Mouse (Mus musculus) left cerebral cortex, adult 11 months (tissue): ENCODE data around the gene Slc45a3.

Experiments used
- DNase-seq: peaks from one replicate; pipeline ENCODE4 v3.0.0; 2022; ENCODE audit warnings: low spot score

Slc45a3 gene

DNA sequence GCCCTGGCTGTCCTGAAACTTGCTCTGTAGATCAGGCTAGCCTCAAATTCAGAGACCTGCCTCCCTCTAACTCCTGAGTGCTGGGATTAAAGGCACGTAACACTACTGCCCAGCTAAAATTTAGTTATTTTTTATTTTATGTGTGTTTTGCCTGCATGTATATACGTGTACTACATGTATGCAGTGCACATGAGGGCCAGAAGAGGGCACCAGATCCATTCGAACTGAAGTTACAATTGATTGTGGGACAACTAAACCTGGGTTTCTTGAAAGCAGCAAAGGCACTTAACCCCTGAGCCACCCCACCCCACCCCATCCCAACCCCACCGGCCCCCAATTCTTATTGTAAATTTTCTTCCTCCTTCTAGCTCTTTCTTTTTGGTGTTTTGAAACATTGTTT, 32.3 kb downstream of the Slc45a3 start:
- no peak for DNase-seq

DNA sequence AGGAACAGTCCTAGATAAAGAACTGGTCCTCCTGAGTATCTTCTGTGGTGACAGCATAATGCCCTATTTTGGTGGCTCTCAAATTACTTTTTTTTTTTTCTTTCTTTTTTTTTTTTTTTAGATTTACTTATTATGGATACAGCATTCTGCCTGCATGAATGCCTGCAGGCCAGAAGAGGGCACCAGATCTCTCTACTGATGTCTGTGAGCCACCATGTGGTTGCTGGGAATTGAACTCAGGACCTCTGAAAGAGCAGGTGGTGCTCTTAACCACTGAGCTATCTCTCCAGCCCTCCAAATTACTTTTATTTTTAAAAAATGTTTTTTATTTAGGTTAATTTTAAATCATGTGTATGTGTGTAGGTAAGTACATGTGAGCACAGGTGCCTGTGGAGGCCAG, 37.7 kb downstream of the Slc45a3 start:
- DNase-seq = no peak

DNA sequence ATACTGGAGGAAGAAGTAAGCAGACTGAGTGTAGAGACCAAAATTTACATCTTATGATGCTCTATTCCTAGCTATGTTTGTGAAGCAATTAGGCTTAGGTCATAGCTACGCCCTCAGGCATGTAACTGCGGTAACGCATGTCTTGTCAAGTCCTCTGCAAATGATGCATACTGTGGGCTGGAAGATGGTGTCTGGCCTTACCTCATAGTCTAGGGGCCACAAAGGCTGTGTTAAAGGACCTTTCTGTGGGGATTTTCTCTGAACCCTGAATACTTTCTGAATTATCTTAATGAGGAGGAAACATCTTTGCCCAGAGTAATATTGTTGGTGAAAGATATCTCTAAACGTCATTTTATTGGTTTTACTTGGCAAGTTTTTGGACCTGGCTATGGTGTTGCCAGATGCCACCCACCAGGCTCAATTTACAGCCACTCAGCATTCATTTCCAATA, 39.1 kb downstream of the Slc45a3 start:
- no peak for DNase-seq

DNA sequence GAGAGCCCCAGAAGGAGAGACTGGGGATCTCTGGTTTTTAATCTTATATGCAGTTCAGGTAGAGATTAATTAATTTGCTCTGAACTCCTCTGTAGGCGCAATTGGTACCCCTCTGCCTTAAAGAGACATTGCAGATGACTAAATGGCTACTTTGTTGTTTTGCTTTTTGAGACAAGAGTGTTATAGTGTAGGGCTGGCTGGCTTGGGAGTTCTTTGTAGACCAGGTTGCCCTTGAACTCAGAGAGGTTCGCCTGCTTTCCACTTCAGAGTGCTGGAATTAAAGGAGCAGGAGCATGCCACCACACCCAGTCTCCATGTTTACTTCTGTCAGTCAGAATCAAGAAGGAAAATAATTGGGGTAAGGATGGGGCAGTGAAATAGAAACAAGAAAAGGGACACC, 40.3 kb downstream of the Slc45a3 start:
- DNase-seq = no peak

DNA sequence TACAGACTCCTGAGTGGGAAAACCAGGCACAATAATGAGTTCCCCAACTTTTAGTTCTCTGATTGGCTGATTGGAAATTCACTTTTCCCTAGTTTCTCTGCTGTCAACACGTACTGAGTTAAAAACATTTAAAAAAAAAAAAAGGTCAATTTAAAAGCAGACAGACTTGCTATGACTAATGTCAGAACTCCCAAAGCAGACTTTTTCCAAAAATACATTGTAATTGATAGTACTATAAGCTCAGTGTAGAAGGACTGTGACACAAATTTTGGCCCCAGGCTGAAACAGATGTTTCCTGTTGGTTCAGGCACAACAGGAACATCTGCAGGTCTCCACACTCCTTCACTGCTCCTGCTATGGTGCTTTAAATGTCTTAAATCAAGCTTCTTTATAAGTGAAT, 41.0 kb downstream of the Slc45a3 start:
- DNase-seq = no peak

DNA sequence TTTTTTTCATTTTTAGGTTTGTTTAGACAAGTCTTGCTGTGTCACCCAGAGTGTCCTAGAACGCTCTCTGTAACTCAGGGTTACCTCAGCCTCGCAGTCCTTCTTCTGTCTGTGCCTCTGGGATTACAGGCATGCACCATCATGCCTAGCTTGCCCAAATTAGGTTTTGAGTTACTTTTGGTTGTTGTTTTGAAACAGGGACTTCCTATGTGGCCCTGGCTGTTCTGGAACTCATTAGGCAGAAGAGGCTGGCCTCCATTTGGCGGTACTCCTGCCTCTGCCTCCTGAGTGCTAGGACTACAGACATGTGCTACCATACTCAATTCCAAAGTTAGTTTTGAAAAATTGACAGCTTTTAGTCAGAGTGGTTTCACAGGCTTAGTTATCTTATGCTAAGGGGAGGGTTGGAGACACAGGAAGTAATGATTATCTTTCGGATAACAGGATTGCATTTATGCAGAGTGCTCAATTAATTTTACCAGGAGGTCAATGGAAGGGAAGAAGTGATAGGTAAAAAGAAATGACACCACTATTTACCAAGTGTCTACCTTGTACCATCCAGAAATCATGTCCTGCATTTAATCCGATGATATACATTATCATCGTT, 41.9 kb downstream of the Slc45a3 start:
- no peak for DNase-seq

DNA sequence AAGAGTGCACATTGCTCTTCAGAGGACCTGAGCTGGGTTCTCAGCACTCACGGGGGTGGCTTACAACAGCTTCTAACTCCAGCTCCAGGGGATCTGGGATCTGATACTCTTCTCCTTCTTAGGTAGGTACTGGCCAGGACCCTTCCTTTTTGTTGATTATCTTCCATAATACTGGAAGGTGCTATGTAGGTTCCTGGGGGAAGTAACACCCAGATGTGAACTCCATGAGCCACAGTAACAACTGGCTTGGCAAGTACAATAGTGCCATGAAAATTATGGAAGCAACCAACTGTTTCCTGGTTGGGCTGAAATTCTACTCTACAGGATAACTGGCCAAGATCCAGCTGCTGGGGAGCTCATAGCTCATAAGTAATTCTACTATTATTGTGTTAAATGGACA, 42.7 kb downstream of the Slc45a3 start:
- no peak for DNase-seq

DNA sequence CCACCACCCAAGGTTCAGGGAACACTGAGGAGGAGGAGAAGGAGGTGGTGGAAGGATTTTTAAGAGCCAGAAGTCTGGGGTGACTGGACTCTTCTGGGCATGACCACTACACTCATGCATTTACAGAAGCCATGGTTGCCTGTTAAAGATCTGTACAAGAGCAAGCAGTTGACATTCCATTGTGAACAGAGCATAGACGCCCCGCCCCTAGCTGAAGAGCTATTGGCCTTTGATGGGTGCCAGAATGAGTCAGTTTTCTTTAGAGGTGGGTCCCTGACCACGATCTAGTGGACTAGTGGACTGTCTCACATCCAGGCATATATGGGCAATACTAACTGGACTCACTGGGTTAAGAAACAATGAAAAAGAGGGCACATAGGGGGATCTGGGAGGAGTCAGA, 43.3 kb downstream of the Slc45a3 start:
- no peak for DNase-seq

DNA sequence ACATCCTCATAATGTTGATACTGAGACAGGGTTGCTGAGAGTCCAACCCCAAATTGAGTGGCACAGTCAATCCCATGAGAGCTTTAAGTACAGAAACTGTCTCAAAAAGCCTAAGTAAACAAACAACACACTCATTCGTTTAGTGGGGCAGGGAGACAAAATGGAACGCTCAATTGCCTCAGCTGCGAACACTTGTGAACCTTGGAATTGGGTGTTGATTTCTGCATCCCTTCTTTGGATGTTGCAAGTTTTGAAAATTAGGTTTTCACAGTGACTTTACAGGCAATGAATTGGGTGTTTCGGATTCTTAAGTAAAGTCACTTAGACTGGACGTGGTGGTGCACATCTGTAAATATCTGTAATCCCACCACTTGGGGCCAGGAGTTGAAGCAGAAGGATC, 44.0 kb downstream of the Slc45a3 start:
- DNase-seq = no peak

DNA sequence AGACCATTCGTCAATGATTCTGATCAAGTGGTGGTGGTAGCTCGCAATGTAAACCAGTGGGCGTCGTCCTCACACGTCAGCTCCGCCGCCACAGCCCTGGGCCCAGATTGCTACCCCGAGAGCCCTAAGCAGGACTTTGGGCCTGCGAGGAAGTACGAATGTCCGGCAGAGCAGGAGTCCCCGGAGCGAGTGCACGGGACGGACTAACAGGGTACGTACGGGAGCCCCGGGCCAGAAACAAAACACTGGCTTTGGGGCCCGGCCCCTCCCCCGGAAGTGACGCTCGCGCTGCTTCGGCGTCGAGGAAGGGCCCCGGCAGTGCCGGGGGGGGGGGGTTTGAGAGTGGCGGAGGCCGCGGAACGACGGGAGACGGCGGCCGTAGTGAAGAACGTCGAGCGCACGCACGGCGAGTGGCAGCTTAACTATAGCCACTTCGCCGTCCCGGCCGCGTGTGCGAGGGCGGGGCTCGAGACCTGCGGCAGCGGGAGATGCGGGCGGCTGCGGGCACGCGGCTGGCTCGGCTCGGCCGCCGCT, 44.6 kb downstream of the Slc45a3 start, which contains the start of gene Elk4:
Gene Elk4 (plus strand): TSS at position 326 of the 534 bp plus-strand sequence.
- peak; percentile 76 for DNase-seq

DNA sequence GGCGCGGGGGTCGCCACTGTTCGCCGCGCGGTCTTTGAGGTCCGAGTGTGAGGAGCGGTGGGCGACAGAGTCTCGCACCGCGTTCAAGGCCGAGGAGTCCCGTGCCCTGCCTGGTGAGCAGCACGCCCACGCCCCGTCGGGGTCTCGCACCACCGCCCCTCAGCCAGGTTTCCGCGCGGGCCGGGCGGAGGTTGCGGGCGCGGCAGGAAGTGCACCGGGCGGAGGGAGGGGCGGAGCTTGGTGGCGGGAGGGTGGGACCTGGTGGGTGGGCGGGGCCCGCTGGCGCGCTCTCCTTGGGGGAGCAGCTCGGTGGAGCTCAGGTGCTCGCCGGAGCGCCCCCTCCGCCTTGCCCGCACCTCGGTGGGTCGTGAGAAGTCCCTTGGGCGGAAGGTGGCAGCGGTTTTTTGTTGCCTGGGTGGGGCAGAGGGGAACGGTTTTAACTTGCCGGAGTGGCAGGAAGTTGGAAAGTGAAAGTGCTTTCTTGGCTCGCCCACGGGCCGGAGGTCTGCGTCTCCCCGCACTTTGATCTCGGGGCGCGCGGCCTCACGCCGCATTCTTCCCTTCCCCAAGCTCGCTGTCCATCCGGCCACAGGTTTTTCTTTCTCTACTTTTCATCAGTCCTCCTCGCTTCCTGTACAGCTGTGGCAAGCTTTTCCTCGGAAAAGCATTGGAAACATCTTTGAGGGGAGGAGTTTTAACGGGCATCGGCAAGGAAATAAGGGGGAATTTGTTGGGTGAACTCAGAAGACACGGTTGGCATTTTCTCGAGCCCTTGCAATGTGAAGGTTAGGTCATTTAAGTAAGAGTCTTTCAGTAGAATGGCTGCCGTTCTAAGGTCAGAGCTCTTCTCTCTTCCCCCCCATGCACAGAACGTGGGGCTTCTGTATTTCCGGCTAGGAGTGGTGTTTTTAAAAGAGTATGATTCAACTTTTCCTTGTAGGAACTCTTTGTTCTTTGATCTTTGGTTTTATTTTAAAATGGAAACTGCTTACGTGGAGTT, 45.4 kb downstream of the Slc45a3 start:
- peak; percentile 75 for DNase-seq

DNA sequence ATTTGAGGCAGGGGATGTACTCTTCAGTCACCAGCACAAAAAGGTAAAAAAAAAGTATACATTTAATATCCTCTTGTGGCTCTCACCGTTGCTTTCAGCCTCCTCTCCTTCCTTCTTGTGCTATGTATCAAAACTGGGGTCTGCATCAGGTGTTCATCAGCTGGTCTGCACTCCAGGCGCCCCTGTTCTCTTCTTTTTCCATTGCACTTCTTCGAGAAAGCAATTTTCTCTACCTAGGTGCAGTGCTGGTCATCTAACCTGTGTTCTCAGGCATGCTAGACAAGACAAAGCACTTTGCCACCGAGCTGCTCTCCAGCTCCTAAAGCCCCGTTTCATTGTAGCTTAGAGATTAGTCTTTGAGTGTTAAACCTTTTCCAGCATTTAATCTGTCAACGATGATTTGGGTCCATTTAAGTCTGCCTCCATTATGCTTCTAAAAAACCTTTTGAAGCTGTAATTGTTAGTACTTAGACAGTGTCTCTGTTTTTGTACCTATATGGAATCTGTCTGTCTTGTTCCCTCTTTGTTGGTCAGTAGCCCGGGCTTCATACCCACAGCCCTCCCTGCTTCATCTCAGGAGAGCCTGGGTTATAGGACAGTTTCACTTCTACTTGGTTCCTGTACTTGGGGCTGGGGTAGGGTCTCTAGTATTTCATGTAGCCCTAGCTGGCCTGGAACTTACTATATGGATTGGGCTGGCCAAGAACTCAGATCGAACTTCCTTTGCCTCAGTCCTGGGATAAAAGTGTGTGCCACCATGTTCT, 46.3 kb downstream of the Slc45a3 start:
- DNase-seq = no peak

DNA sequence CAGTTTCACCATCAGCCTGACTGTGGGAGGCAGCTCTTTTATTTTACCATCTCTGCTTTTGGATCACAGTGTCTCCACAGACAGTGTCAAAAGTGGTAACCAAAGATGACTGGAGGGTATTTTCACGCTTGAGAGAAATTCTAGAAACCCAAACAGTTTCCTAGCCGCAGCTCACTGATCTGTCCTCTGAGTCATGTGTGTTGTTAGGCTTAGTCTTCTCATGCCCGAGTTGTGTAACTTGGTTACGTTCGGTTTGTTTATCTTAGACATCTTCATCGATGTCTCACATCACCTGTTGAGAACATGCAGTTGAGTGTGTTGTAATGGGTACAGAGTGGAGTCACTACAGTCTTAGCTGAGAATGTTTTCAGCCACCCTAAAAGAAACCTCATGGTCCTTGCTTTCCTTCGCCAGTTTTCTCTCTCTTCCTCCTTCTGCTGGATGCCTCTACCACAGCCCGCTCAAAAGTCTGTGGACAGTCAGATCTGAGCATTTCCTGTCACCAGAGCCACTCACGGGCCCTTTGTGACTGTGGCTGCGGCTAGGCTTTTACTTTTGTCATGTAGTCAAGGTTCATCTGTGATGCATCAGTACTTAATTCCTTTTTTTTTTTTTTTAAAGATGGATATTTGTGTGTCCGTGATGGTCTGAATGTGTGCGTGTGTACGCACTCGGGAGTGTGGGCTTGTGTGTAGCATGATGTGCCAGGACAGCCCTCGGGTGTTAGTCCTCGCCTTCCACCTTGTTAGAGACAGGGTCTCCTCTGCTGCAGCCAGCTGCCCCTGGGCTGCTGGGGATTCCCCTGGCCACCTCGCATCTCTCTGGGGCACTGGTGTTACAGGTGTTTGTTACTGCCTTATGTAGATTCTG, 48.1 kb downstream of the Slc45a3 start:
- DNase-seq = no peak

DNA sequence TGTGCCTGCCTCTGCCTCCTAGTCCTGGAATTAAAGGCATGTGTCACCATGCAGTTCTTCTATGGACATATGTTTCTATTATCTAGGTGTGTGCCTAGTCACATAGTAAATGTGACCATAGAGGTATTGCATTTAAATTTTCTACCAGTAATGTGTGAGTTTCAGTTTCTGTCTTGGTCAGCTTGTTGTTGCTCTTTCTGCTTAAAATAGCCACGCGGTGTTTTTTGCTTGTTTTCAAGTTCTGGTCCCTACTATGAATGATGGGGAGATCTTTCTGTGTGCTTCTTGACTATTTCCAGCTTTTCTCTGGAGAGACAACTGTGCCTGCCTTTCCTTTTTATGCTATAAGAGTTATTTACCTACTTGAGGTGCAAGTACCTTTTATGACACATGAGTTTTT, 49.0 kb downstream of the Slc45a3 start:
- DNase-seq = no peak

DNA sequence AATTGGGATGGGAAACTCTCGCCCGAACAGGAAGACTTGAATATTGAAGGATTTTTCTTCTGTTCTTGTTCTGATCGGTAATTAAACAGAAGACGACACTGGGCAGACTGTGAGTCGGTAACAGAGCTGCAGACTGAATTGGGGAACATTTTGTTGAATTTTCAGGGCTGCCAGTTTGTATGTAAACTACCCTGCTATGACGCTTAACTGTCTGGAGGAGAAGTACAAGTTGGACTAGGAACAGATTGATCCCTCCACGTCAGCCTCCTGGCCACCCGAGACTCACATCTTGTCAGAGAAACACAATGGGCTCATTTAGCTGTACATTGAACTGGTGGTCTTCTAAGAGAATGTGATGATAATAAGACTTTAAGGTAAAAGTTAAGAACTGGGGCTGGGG, 50.1 kb downstream of the Slc45a3 start:
- no peak for DNase-seq

DNA sequence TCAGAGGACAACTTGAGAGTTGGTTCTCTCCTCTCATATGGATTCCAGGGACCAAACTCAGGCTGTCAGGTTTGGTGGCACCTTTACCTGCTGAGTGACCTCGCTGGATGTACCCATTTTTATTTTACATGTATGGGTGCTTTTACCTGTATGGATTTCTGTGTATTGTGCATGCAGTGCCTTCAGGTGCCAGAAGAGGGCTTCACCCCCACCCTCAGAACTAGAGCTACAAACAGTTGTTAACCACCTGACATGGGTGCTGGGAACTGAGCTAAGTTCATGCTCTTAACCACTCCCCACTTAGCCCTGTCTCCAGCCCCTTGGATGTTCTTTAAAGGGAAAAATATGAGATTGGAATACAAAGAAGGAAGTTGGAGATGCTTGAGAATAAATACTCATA, 52.0 kb downstream of the Slc45a3 start:
- DNase-seq = no peak

DNA sequence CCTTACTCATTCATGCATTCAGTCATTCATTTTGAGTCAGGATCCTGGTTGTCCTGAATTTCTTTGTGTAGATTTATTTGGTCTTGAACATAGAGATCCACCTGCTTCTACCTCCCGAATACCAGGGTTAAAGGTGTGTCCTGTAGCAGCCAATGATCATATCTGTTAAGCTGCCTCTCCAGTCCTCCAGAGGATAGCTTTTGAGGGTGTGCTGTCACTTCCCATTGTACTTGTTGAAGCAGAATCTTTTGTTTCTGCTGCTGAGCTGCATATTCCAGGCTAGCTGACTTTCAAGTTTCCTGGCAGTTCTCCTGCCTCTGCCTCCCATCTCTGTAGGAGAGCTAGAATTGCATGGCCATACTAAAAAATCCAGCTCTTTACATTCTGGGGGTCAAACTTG, 53.9 kb downstream of the Slc45a3 start:
- no peak for DNase-seq

DNA sequence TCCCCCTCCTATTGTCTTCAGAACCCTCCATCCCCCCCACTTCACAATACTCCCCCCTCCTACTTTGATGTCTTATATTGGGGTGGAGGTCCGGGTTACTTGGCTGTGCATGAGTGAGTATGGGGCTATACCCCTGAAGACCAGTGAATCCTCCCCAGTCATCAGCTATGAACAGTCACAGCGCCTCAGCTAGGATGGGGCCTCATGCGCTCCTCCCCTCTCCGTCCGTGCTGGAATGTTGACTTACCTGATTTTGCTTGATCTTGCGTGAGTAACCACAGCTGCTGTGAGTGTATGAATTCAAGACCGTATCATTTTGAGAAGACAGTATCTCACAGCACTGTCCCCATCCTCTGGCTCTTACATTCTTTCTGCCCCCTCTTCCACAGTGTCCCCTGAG, 57.1 kb downstream of the Slc45a3 start:
- no peak for DNase-seq

DNA sequence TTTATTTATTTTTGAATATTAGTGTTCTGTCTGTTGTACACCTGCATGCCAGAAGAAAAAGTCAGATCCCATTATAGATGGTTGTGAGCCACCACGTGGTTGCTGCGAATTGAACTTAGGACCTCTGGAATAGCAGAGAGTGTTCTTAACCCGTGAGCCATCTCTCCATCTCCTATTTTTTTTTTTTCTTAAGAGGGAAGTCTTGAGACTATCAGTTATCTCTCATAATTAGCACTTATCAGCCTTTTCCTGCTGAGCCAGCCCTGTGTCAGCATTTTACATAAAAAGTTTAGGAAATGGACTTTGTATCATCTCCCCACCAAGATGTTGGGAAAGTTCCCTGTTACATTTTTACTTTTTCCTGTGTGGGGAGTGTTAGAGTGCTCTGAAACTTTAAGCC, 59.3 kb downstream of the Slc45a3 start:
- no peak for DNase-seq

DNA sequence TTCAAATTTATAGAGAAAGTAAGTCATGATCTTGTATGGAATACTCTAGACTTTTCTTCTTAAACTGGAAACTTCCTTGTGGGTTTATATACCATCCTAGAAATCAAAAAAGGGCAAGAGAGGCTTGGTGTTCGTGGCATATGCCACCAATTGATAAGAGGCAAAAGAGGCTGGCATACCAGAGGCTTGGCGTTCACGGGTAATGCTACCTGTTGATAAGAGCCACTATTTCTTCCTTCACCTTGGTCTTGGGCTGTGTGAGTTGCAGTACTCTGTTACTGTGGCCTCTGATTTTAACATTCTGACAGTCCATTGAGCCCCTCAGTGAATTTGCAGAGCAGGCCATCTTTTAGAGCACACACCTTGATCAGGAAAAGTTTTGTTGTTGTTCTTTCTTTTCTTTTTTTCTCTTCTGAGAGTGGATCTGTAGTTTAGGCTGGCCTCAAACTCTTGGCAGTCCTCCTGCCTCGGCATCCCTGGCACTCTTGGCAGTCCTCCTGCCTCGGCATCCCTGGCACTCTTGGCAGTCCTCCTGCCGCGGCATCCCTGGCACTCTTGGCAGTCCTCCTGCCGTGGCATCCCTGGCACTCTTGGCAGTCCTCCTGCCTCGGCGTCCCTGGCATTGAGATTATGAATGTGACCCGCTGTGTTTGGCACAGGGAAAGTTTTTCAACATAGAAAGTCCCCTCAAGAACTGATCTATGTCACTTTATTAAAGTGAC, 64.3 kb downstream of the Slc45a3 start:
- DNase-seq = no peak

DNA sequence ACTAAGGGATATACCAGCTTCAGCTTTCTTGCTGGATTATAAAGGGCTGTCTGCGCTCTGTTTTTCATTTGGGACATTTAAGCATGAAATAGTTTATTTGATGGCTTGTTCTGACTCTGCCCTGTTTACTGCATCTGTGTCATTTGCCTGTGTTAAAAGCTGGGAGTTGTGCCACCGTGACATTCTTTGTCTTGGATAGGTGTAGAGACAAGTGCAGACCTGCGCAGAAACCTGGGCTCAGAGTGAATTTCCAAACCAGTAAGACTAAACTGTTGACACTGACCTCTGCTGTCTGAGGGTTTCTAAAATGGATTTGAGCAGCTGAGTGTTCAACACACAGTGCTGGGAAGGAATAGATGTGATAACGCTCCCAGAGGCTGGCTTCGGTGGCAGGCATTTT, 65.2 kb downstream of the Slc45a3 start:
- DNase-seq = no peak
